Mouse (Mus musculus): ENCODE measurements around the gene Fam166b. TPM values are rescaled to one million over a fixed set of nuclear protein-coding genes. Genes with fewer than 3 reads are reported as not detected.
A peak's percentile ranks its signal among the peaks of the same experiment; 100 is the strongest.

Fam166b gene
- total and polyA plus RNA-seq, 2 experiments from 2014 or later: 1.6 to 2.8 TPM

DNA sequence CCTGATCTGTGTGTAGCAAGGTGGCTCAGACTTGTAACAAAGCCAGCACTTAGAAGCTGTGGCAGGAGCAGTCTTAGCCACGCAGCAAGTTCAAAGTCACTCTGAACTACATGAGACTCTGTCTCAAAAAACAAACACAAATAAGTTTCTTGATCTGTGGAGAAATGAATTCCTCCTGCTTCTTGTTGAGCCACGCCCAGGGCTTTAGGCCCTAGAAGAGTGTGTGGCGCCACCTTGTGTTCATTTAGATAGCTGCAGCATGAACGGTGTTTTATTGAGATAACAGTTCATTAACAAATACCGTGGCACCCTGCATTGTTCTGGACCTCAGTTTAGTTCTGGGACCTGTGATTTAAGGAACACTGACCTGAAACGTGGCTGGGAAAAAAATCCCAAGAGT, 8.6 kb downstream of the Fam166b start:
- no peaks in the 10 kb centered on the region for H3K9me3 ChIP-seq (ENCODE audit: low read length)
- no peaks in the 10 kb centered on the region for H3K4me1 ChIP-seq (ENCODE audit: insufficient read depth, low read length)
- no peak overlapping the region for H3K4me2 ChIP-seq (ENCODE audit: low read depth, low read length, poor library complexity, severe bottlenecking)
- no peak overlapping the region for H3K9ac ChIP-seq (replicated peaks; ENCODE audit: low read length, poor library complexity, severe bottlenecking)
- no peak for ATAC-seq (ENCODE audit: low FRiP score)
- peak; percentile 92 for DNase-seq (ENCODE audit: low spot score)
- H3K27me3 ChIP-seq (ENCODE audit: insufficient read depth, low read length): no peaks in the 10 kb centered on the region
- 4% methylated on average over 6 of the region's 6 CpGs for WGBS
- H3K27ac ChIP-seq (ENCODE audit: low read depth, low read length): no peak overlapping the region
- peaks cover 73% of the 10 kb centered on the region for H3K36me3 ChIP-seq (ENCODE audit: insufficient read depth, low read length)
- peak; percentile 96 for TF ChIP-seq CTCF (IDR thresholded peaks at IDR 0.05)
- no peak overlapping the region for H3K4me3 ChIP-seq (ENCODE audit: low read depth, low read length)

DNA sequence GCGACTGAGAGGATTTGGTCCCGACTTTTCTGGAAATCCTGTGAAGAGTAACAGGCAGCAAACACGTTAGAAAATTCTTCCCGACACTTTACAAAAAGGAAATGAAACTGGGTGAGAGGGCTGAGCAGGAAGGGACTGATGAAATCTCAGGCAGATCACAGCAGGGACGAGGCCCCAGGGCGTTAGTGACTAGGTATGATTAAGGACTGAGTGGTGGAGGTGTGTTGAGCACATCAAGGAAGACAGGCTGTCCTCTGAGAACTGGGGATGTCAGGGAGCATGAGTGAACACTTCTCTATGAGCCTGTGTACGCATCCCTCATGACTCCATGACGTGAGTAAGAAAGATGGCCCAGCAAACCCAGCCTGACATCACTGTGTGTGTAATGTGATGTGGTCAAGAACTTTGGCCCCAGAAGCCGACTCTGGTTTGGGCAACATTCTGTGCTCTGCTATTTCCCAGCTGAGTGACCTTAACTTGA, 9.1 kb downstream of the Fam166b start:
- H3K36me3 ChIP-seq (ENCODE audit: insufficient read depth, low read length): peaks cover 73% of the 10 kb centered on the region
- no peaks in the 10 kb centered on the region for H3K4me1 ChIP-seq (ENCODE audit: insufficient read depth, low read length)
- no peak overlapping the region for H3K4me3 ChIP-seq (ENCODE audit: low read depth, low read length)
- H3K9ac ChIP-seq (replicated peaks; ENCODE audit: low read length, poor library complexity, severe bottlenecking): no peak overlapping the region
- ATAC-seq (ENCODE audit: low FRiP score) (no peak), DNase-seq (ENCODE audit: low spot score) (no peak)
- no peaks in the 10 kb centered on the region for H3K9me3 ChIP-seq (ENCODE audit: low read length)
- WGBS: 67% methylated on average over 9 of the region's 9 CpGs
- TF ChIP-seq CTCF (IDR thresholded peaks at IDR 0.05): no peak
- no peak overlapping the region for H3K27ac ChIP-seq (ENCODE audit: low read depth, low read length)
- no peaks in the 10 kb centered on the region for H3K27me3 ChIP-seq (ENCODE audit: insufficient read depth, low read length)
- H3K4me2 ChIP-seq (ENCODE audit: low read depth, low read length, poor library complexity, severe bottlenecking): no peak overlapping the region

DNA sequence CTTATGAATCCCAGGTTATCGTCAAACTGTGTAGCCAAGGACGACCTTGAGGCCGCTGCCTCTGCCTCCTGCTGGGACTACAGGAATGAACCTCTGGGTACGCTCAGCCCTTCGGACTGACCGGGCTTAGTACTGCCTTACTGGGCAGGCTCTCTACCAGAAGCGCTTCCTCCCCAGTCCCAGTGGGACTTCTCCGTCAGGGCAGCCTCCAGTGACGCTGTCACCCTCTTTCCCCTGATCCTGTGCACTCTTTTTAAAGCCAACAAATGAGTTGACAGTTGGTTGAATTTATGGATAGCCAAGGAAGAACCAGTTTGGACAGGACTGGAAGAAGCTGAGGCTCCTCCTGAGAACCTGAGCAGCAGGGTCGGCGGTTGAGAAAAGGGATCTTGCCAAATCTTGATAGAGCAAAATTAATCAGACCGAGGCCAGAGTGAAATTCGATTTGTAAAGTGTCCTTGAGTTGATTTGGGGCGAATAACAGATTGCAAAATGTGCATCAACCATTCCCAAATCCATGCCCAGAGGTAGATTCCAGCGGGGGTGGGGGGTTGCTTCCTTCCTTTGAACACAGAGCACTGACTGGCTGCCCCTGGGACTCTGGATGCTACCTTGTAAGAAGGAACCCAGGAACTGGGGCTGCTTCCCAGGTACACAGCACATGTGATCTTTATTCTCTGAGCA, 9.8 kb downstream of the Fam166b start:
- 58% methylated on average over 15 of the region's 15 CpGs for WGBS
- H3K27ac ChIP-seq (ENCODE audit: low read depth, low read length): no peak overlapping the region
- no peak for ATAC-seq (ENCODE audit: low FRiP score)
- H3K4me3 ChIP-seq (ENCODE audit: low read depth, low read length): no peak overlapping the region
- peaks cover 72% of the 10 kb centered on the region for H3K36me3 ChIP-seq (ENCODE audit: insufficient read depth, low read length)
- no peaks in the 10 kb centered on the region for H3K9me3 ChIP-seq (ENCODE audit: low read length)
- H3K4me2 ChIP-seq (ENCODE audit: low read depth, low read length, poor library complexity, severe bottlenecking): no peak overlapping the region
- no peaks in the 10 kb centered on the region for H3K4me1 ChIP-seq (ENCODE audit: insufficient read depth, low read length)
- H3K9ac ChIP-seq (replicated peaks; ENCODE audit: low read length, poor library complexity, severe bottlenecking): no peak overlapping the region
- TF ChIP-seq CTCF (IDR thresholded peaks at IDR 0.05): no peak
- no peak for DNase-seq (ENCODE audit: low spot score)
- no peaks in the 10 kb centered on the region for H3K27me3 ChIP-seq (ENCODE audit: insufficient read depth, low read length)

DNA sequence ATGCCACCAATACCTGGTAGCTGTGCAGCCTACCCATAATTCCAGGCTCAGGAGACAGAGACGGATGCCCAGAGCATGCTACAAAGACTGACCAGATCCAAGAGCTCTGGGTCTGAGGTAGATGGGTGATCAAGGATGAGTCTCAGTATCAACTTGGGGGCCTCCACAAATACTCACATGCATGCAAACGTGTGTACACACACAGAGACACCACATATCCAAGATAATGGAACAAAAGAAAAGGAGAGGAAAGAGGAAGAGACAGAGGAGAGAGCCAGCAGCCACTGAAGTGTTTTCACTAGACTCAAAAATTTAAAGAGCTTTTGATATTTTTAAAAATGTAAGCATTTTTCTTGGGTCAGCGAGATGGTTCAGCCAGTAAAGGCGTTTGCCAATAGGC, 10.5 kb downstream of the Fam166b start:
- no peak overlapping the region for H3K4me3 ChIP-seq (ENCODE audit: low read depth, low read length)
- H3K27ac ChIP-seq (ENCODE audit: low read depth, low read length): no peak overlapping the region
- TF ChIP-seq CTCF (IDR thresholded peaks at IDR 0.05): no peak
- H3K36me3 ChIP-seq (ENCODE audit: insufficient read depth, low read length): peaks cover 66% of the 10 kb centered on the region
- H3K4me1 ChIP-seq (ENCODE audit: insufficient read depth, low read length): no peaks in the 10 kb centered on the region
- H3K27me3 ChIP-seq (ENCODE audit: insufficient read depth, low read length): no peaks in the 10 kb centered on the region
- WGBS: 69% methylated on average over 4 of the region's 4 CpGs
- DNase-seq (ENCODE audit: low spot score) (no peak), ATAC-seq (ENCODE audit: low FRiP score) (no peak)
- H3K9ac ChIP-seq (replicated peaks; ENCODE audit: low read length, poor library complexity, severe bottlenecking): no peak overlapping the region
- no peaks in the 10 kb centered on the region for H3K9me3 ChIP-seq (ENCODE audit: low read length)
- no peak overlapping the region for H3K4me2 ChIP-seq (ENCODE audit: low read depth, low read length, poor library complexity, severe bottlenecking)

DNA sequence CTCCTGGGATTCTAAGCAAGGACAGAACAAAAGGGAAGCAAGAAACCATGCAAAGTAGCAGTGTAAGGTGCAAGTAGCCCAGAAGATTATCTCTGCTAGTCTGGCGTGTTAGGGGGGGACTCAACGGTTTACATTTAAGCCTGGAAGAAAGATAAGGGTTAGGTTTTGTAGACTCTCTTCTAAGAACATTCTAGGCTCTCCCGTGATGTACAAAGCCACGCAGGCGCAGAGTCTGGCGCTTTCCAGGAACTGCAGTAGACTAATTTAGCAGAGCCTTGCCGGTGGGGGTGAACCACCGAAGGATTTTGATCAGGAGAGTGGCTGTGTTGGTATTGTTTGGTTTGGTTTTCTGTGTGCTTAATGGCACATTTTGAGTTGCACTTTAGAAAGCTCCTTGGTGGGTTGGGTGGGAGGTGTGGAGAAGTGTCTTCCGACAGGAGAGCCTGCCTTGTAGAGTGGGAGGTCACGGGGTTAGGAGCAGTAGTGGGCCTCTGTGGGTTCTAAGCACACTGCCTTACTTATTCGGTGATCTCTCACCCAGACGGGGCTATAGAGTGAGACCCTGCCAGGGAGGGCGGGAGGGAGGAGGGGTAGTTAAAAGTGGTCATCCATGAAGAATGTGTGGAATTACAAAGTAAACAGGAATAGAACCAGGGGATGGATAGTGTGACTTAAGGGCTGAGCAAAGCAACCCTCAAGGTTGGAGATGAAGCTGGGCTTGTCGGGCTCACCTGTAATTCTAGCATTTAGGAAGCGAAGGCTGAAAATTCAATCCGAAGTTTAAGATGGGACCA, 11.5 kb downstream of the Fam166b start:
- 73% methylated on average over 16 of the region's 16 CpGs for WGBS
- no peak overlapping the region for H3K27ac ChIP-seq (ENCODE audit: low read depth, low read length)

DNA sequence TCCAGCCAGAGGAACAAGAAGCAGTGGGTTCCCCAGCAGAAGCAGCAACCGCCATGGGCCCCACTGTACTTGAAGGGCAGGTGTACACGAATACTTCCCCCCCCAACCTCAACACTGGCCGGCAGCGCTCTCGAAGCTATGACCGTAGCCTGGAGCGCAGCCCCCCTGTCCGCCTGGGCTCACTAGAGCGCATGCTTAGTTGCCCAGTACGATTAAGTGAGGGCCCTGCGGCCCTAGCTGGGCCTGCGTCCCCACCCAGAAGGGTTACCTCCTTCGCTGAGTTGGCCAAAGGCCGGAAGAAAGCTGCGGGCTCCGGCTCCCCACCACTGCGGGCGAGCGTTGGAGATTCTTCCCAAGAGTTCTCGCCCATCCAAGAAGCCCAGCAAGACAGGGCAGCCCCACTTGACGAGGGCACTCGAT, 12.9 kb downstream of the Fam166b start:
- Histone ChIP-seq H3K9ac (replicated peaks; ENCODE audit: low read length, poor library complexity, severe bottlenecking) (no peak overlapping the region), H3K9me3 (ENCODE audit: low read length) (no peaks in the 10 kb centered on the region), H3K36me3 (ENCODE audit: insufficient read depth, low read length) (peaks cover 42% of the 10 kb centered on the region), H3K27me3 (ENCODE audit: insufficient read depth, low read length) (no peaks in the 10 kb centered on the region), H3K4me2 (ENCODE audit: low read depth, low read length, poor library complexity, severe bottlenecking) (no peak overlapping the region), H3K27ac (ENCODE audit: low read depth, low read length) (no peak overlapping the region), H3K4me3 (ENCODE audit: low read depth, low read length) (no peak overlapping the region), H3K4me1 (ENCODE audit: insufficient read depth, low read length) (no peaks in the 10 kb centered on the region)
- no peak for TF ChIP-seq CTCF (IDR thresholded peaks at IDR 0.05)
- WGBS: 96% methylated on average over 22 of the region's 22 CpGs
- DNase-seq (ENCODE audit: low spot score): no peak
- ATAC-seq (ENCODE audit: low FRiP score): no peak

More for the DNA sequence above, 11.5 kb downstream of the Fam166b start:
- DNase-seq (ENCODE audit: low spot score) (no peak), ATAC-seq (ENCODE audit: low FRiP score) (no peak)
- Histone ChIP-seq H3K4me1 (ENCODE audit: insufficient read depth, low read length) (no peaks in the 10 kb centered on the region), H3K27me3 (ENCODE audit: insufficient read depth, low read length) (no peaks in the 10 kb centered on the region), H3K36me3 (ENCODE audit: insufficient read depth, low read length) (peaks cover 56% of the 10 kb centered on the region), H3K9me3 (ENCODE audit: low read length) (no peaks in the 10 kb centered on the region), H3K4me2 (ENCODE audit: low read depth, low read length, poor library complexity, severe bottlenecking) (no peak overlapping the region), H3K4me3 (ENCODE audit: low read depth, low read length) (no peak overlapping the region), H3K9ac (replicated peaks; ENCODE audit: low read length, poor library complexity, severe bottlenecking) (no peak overlapping the region)
- no peak for TF ChIP-seq CTCF (IDR thresholded peaks at IDR 0.05)
